Comparison of ENCODE assay signal across 8 mouse cellular contexts in genomic region chr12:37109474-37110012, GRCm38 (mm10). TPM values are rescaled to one million over a fixed set of nuclear protein-coding genes. Genes with fewer than 3 reads are reported as not detected.
DNase-seq lines count a peak whose midpoint lies in the region; ATAC-seq and TF ChIP-seq lines count a peak whose summit lies in the region.

No protein-coding gene starts in this region.

- TF ChIP-seq CTCF in left cerebral cortex, adult 2 months (IDR thresholded peaks at IDR 0.05): no peak

- no peak for DNase-seq in left cerebral cortex, adult 2 months (ENCODE audit: extremely low spot score in 1 of 2, low spot score in 2 of 2)
- DNase-seq in left cerebral cortex, postnatal 25 days (ENCODE audit: low spot score in 2 of 2): no peak
- no peak for DNase-seq in left cerebral cortex, postnatal 36 days (ENCODE audit: low spot score in 2 of 2)
- DNase-seq in urinary bladder, postnatal 25 days (ENCODE audit: low spot score): no peak

- H3K27me3 ChIP-seq in forebrain, embryonic 15.5 days: peaks cover 29% of the 10 kb centered on the region
- H3K27me3 ChIP-seq in limb, embryonic 13.5 days: peaks cover 4% of the 10 kb centered on the region; the same call in 1 of the 2 replicates
- H3K27me3 ChIP-seq in neural tube, embryonic 15.5 days (replicated peaks): peaks cover 54% of the 10 kb centered on the region

- intact Hi-C loops in left cerebral cortex, adult 2 months (cut with DNase I): no loop called here
- intact Hi-C loops in left cerebral cortex, postnatal 25 days (cut with DNase I): no loop called here
- intact Hi-C loops in left cerebral cortex, postnatal 36 days (cut with DNase I): no loop called here

- peak overlapping the region; percentile 24 for H3K4me3 ChIP-seq in left cerebral cortex, adult 2 months
- peak overlapping the region; percentile 46 for H3K4me3 ChIP-seq in forebrain, embryonic 15.5 days
- H3K4me3 ChIP-seq in limb, embryonic 13.5 days: peak overlapping the region; percentile 67
- H3K4me3 ChIP-seq in neural tube, embryonic 15.5 days (replicated peaks): peak overlapping the region; percentile 45

- 5% methylated on average over 18 of the region's 18 CpGs for WGBS in forebrain, embryonic 15.5 days
- 3% methylated on average over 18 of the region's 18 CpGs for WGBS in limb, embryonic 13.5 days
- WGBS in neural tube, embryonic 15.5 days: 5% methylated on average over 18 of the region's 18 CpGs

- peaks cover 16% of the 10 kb centered on the region for H3K4me1 ChIP-seq in forebrain, embryonic 15.5 days
- H3K4me1 ChIP-seq in limb, embryonic 13.5 days: peaks cover 20% of the 10 kb centered on the region
- peaks cover 18% of the 10 kb centered on the region for H3K4me1 ChIP-seq in neural tube, embryonic 15.5 days

- peak overlapping the region; percentile 93 for H3K4me2 ChIP-seq in forebrain, embryonic 15.5 days (replicated peaks)
- H3K4me2 ChIP-seq in limb, embryonic 13.5 days (replicated peaks): peak overlapping the region; percentile 84
- H3K4me2 ChIP-seq in neural tube, embryonic 15.5 days: peak overlapping the region; percentile 84

- H3K9me3 ChIP-seq in forebrain, embryonic 15.5 days: no peaks in the 10 kb centered on the region
- H3K9me3 ChIP-seq in limb, embryonic 13.5 days: no peaks in the 10 kb centered on the region
- H3K9me3 ChIP-seq in neural tube, embryonic 15.5 days (replicated peaks): no peaks in the 10 kb centered on the region

- H3K27ac ChIP-seq in left cerebral cortex, adult 2 months: no peak overlapping the region
- H3K27ac ChIP-seq in forebrain, embryonic 15.5 days (replicated peaks): no peak overlapping the region
- H3K27ac ChIP-seq in limb, embryonic 13.5 days: peak overlapping the region; percentile 93
- no peak overlapping the region for H3K27ac ChIP-seq in neural tube, embryonic 15.5 days (replicated peaks)

- H3K9ac ChIP-seq in forebrain, embryonic 15.5 days (replicated peaks): peak overlapping the region; percentile 41; the same call in 1 of the 2 replicates
- H3K9ac ChIP-seq in limb, embryonic 13.5 days: peak overlapping the region; percentile 89
- H3K9ac ChIP-seq in neural tube, embryonic 15.5 days (replicated peaks): no peak overlapping the region

- peak; percentile 54 for ATAC-seq in forebrain, embryonic 15.5 days (replicated peaks)
- no peak for ATAC-seq in limb, embryonic 13.5 days (ENCODE audit: low FRiP score, low read depth)
- peak; percentile 70; the same call in 1 of the 2 replicates for ATAC-seq in neural tube, embryonic 15.5 days (ENCODE audit: low FRiP score)
- ATAC-seq in cerebellum, adult (ENCODE audit: insufficient number of reproducible peaks, low FRiP score, low TSS enrichment): no peak

- no peaks in the 10 kb centered on the region for H3K36me3 ChIP-seq in forebrain, embryonic 15.5 days
- H3K36me3 ChIP-seq in limb, embryonic 13.5 days: no peaks in the 10 kb centered on the region
- H3K36me3 ChIP-seq in neural tube, embryonic 15.5 days: no peaks in the 10 kb centered on the region

RNA-seq across cellular contexts. Expression of gene Meox2, which starts 1.2 kb away (rescaled TPM):
- not detected for total RNA-seq in left cerebral cortex, adult 2 months (2021)
- total RNA-seq in left cerebral cortex, postnatal 25 days (2021): under 1 TPM in 1 of 2 experiments, not detected in 1; 0.14 TPM
- polyA plus RNA-seq in forebrain, embryonic 15.5 days (2015; fragmentation: Nextera tagmentation; extraction: Ambion mirVana): 0.29 TPM in 1 of 2 replicates, not detected in the other
- 76.9 and 81.7 TPM in 2 replicates for polyA plus RNA-seq in limb, embryonic 13.5 days (2015; fragmentation: Nextera tagmentation; extraction: Ambion mirVana)
- 1.7 and 2.5 TPM in 2 replicates for polyA plus RNA-seq in neural tube, embryonic 15.5 days (2015; fragmentation: Nextera tagmentation; extraction: Ambion mirVana)
- total RNA-seq in left cerebral cortex, postnatal 36 days (2021): under 1 TPM in 1 of 2 experiments, not detected in 1; 0.23 TPM

Comparison
In these comparisons a context has a peak if more than half of its experiments do, and no peak if none do; other contexts are left out.
1. ATAC-seq: peak in forebrain, embryonic 15.5 days (single experiment) and neural tube, embryonic 15.5 days (single experiment); none in limb, embryonic 13.5 days (single experiment) and cerebellum, adult (single experiment).
2. Peak in every context shown above with its lines, with median percentiles within 50 percentile points of each other: H3K4me3 ChIP-seq and H3K4me2 ChIP-seq.